Mouse (Mus musculus) heart, postnatal 0 days (tissue): ENCODE measurements around the gene Acsf2.

ENCODE experiments used
- CTCF ChIP-seq: IDR thresholded peaks from 2 replicates; pipeline ENCODE4 v1.5.1; 2016; ENCODE audit warnings: antibody characterized with exemption, control low read depth, low read depth
- EP300 ChIP-seq: IDR thresholded peaks from 2 replicates; pipeline ENCODE4 v1.6.1; 2016; ENCODE audit warnings: antibody characterized with exemption, low read depth

DNA sequence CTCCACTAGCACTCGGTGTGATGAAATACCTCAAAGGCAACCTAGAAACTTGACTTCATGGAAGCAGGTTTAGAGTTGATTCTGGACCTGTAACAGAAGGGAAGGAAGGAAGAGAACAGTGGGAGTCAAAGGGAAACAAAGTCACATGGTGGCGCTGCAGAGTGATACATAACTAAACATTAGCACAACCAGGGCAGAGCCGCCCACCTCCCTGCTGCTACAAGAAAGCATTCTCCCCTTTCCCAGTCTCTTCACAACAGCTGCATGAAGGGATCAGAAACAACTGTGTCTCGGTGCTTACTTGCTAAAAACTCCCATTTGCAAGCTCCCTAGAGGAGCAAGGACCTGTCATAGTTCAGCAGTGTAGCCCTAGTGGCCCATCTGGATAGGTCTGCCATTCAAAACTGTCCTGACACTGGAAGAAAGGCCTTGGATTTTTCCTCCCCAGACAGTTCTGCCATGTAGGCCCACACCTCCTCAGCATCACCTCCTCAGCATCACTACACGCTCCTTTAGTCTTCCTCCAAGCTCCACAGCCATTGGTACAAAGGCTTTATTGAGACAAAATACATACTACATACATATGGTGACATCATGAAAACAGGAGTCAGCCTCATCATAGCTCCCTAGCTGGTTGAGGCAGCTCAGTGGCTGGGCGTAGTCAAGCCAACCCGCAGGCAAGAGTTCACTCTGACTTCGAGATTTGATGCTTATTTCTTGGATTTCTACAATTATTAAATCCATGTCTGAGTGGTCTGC lies 43.0 kb upstream of the Acsf2 start:
- no peak for TF ChIP-seq CTCF
- TF ChIP-seq EP300: no peak
